Mouse (Mus musculus) MEL (cell line): ENCODE data around the gene Mgp. TPM values are rescaled to one million over a fixed set of nuclear protein-coding genes. Genes with fewer than 3 reads are reported as not detected.

ENCODE experiments used
- DNase-seq: peaks from one replicate; pipeline ENCODE4 v3.0.0; 2011; ENCODE audit warnings: low read depth, low spot score
- H3K27ac ChIP-seq: 2 replicates; pipeline ENCODE4 v1.5.1; 2012; ENCODE audit warnings: low read depth, mild to moderate bottlenecking, control low read depth, low read length, moderate library complexity; ENCODE audit not compliant: control insufficient read depth
- H3K27me3 ChIP-seq, 2 experiments: fragments of 150-350 bp in 1 of 2; sonication (generic) in 1 of 2; 2 replicates each; pipeline ENCODE4 v1.6.1; 2012; ENCODE audit warnings: low read length in 2 of 2, mild to moderate bottlenecking in 2 of 2, improper control_type of control experiment in 1 of 2, moderate library complexity in 1 of 2; ENCODE audit not compliant: insufficient read depth in 2 of 2, control insufficient read depth in 1 of 2
- H3K36me3 ChIP-seq, 2 experiments: 2 replicates each; pipeline ENCODE4 v1.6.1; 2012 to 2014; ENCODE audit warnings: low read length in 2 of 2, improper control_type of control experiment in 1 of 2, inconsistent platforms in 1 of 2, mild to moderate bottlenecking in 1 of 2; ENCODE audit not compliant: insufficient read depth in 2 of 2, control insufficient read depth in 1 of 2
- H3K4me1 ChIP-seq, 2 experiments: fragments of 150-350 bp in 1 of 2; sonication (generic) in 1 of 2; 2 replicates each; pipeline ENCODE4 v1.6.1; 2012; ENCODE audit warnings: low read length in 2 of 2, improper control_type of control experiment in 1 of 2, mild to moderate bottlenecking in 1 of 2; ENCODE audit not compliant: insufficient read depth in 2 of 2, control insufficient read depth in 1 of 2
- H3K4me3 ChIP-seq, 2 experiments: fragments of 150-350 bp in 1 of 2; sonication (generic) in 1 of 2; 2 replicates each; pipeline ENCODE4 v1.5.1; 2012; ENCODE audit warnings: low read depth in 2 of 2, low read length in 2 of 2, mild to moderate bottlenecking in 2 of 2, moderate library complexity in 2 of 2, control low read depth in 1 of 2, improper control_type of control experiment in 1 of 2; ENCODE audit not compliant: control insufficient read depth in 1 of 2, insufficient read depth in 1 of 2
- H3K79me2 ChIP-seq: 2 replicates; pipeline ENCODE4 v1.6.1; 2012; ENCODE audit warnings: mild to moderate bottlenecking, low read length, moderate library complexity; ENCODE audit not compliant: control insufficient read depth, poor library complexity, insufficient read depth
- H3K9ac ChIP-seq: 2 replicates; pipeline ENCODE4 v1.6.1; 2012; ENCODE audit warnings: low read depth, mild to moderate bottlenecking, control low read depth, low read length, moderate library complexity; ENCODE audit not compliant: control insufficient read depth, poor library complexity, severe bottlenecking
- H3K9me3 ChIP-seq: fragments of 150-350 bp; sonication (generic); replicated peaks from 2 replicates; pipeline ENCODE4 v1.6.1; 2012; ENCODE audit warnings: mild to moderate bottlenecking, low read length, improper control_type of control experiment, moderate library complexity; ENCODE audit not compliant: insufficient read depth
- CHD1 ChIP-seq: IDR thresholded peaks from 2 replicates; pipeline ENCODE4 v1.6.1; 2012; ENCODE audit warnings: low read depth, mild to moderate bottlenecking, inconsistent platforms, low read length, improper control_type of control experiment
- CHD2 ChIP-seq: IDR thresholded peaks from 2 replicates; pipeline ENCODE4 v1.6.1; 2011; ENCODE audit warnings: low read length, improper control_type of control experiment
- ELF1 ChIP-seq: IDR thresholded peaks from 2 replicates; pipeline ENCODE4 v1.6.1; 2014; ENCODE audit warnings: low read depth, mild to moderate bottlenecking, inconsistent platforms, low read length, improper control_type of control experiment, moderate library complexity
- ETS1 ChIP-seq: IDR thresholded peaks from 2 replicates; pipeline ENCODE4 v1.6.1; 2012; ENCODE audit warnings: low read depth, mild to moderate bottlenecking, inconsistent platforms, low read length, improper control_type of control experiment, moderate library complexity
- GATA1 ChIP-seq: IDR thresholded peaks from 2 replicates; pipeline ENCODE4 v1.6.1; 2011; ENCODE audit warnings: low read depth, low read length, improper control_type of control experiment
- KAT2A ChIP-seq: conservative IDR thresholded peaks from 2 replicates; pipeline ENCODE4 v1.6.1; 2012; ENCODE audit warnings: low read depth, low read length, improper control_type of control experiment, inconsistent platforms
- MAFK ChIP-seq: IDR thresholded peaks from 2 replicates; pipeline ENCODE4 v1.6.1; 2011; ENCODE audit warnings: low read depth, mild to moderate bottlenecking, low read length, improper control_type of control experiment, borderline replicate concordance
- MAX ChIP-seq: IDR thresholded peaks from 2 replicates; pipeline ENCODE4 v1.6.1; 2011; ENCODE audit warnings: low read length, improper control_type of control experiment
- MEF2A ChIP-seq: IDR thresholded peaks from 2 replicates; pipeline ENCODE4 v1.6.1; 2014; ENCODE audit warnings: low read depth, mild to moderate bottlenecking, inconsistent platforms, low read length, improper control_type of control experiment; ENCODE audit not compliant: poor library complexity, insufficient replicate concordance, severe bottlenecking; ENCODE audit errors: extremely low read depth
- MXI1 ChIP-seq: IDR thresholded peaks from 2 replicates; pipeline ENCODE4 v1.6.1; 2011; ENCODE audit warnings: mild to moderate bottlenecking, low read depth, low read length, improper control_type of control experiment
- MYB ChIP-seq: IDR thresholded peaks from 2 replicates; pipeline ENCODE4 v1.6.1; 2011; ENCODE audit warnings: mild to moderate bottlenecking, low read depth, low read length, improper control_type of control experiment
- NELFE ChIP-seq: IDR thresholded peaks from 2 replicates; pipeline ENCODE4 v1.6.1; 2011; ENCODE audit warnings: low read depth, low read length, improper control_type of control experiment
- NRF1 ChIP-seq: IDR thresholded peaks from 2 replicates; pipeline ENCODE4 v1.6.1; 2014; ENCODE audit warnings: low read depth, mild to moderate bottlenecking, inconsistent platforms, low read length, improper control_type of control experiment, moderate library complexity; ENCODE audit not compliant: poor library complexity, insufficient read depth, severe bottlenecking
- POLR2AphosphoS2 ChIP-seq: IDR thresholded peaks from 2 replicates; pipeline ENCODE4 v1.6.1; 2011; ENCODE audit warnings: low read length, improper control_type of control experiment
- RAD21 ChIP-seq: IDR thresholded peaks from 2 replicates; pipeline ENCODE4 v1.6.1; 2011; ENCODE audit warnings: mild to moderate bottlenecking, low read depth, low read length, improper control_type of control experiment
- SMC3 ChIP-seq: IDR thresholded peaks from 2 replicates; pipeline ENCODE4 v1.6.1; 2011; ENCODE audit warnings: low read depth, low read length, improper control_type of control experiment
- TBP ChIP-seq: IDR thresholded peaks from 2 replicates; pipeline ENCODE4 v1.8.0; 2011; ENCODE audit warnings: low read depth, low read length, improper control_type of control experiment
- ZC3H11A ChIP-seq: IDR thresholded peaks from 2 replicates; pipeline ENCODE4 v1.6.1; 2012; ENCODE audit warnings: low read depth, mild to moderate bottlenecking, inconsistent platforms, low read length, improper control_type of control experiment
- ZMIZ1 ChIP-seq: IDR thresholded peaks from 2 replicates; pipeline ENCODE4 v1.6.1; 2012; ENCODE audit warnings: low read depth, mild to moderate bottlenecking, inconsistent platforms, low read length, improper control_type of control experiment, moderate library complexity
- ZNF384 ChIP-seq: IDR thresholded peaks from 2 replicates; pipeline ENCODE4 v1.6.1; 2012; ENCODE audit warnings: low read depth, mild to moderate bottlenecking, inconsistent platforms, low read length, improper control_type of control experiment
- polyA plus RNA-seq, 2 experiments: library from polyadenylated mRNA; stranded (reverse) in 1 of 2; unstranded in 1 of 2; fragments of >175 nt in 1 of 2; fragments of >200 nt in 1 of 2; gene quantifications; 2 replicates each; pipeline versions ENCODE4 v1.2.1 to v1.2.4; 2012; ENCODE audit warnings: low replicate concordance in 2 of 2, low read depth in 1 of 2; ENCODE audit not compliant: insufficient read length in 2 of 2, insufficient read depth in 1 of 2, missing spikeins in 1 of 2
- total RNA-seq: library from RNA; depleted of rRNA; stranded (reverse); fragments of 300-350 nt; gene quantifications from 2 replicates; pipeline ENCODE4 v1.2.3, GENCODE M21; 2012

The Mgp gene
- total and polyA plus RNA-seq, 3 experiments = not detected

GRCm38 (mm10) chr6:136922871-136923270, 47.2 kb upstream of the Mgp start:
- no peak for DNase-seq
- Histone ChIP-seq H3K36me3 (peaks cover 0 to 4% of the 10 kb centered on the region in 2 experiments; a peak in 1 of 4 replicates), H3K9ac (no peak overlapping the region)

GRCm38 (mm10) chr6:136922080-136922479, 46.5 kb upstream of the Mgp start, which contains the start of gene Erp27:
Gene Erp27 (minus strand): TSS chr6:136922180.
- Histone ChIP-seq H3K27me3 (no peaks in the 10 kb centered on the region), H3K4me3 (no peak within 1 kb of the TSS), H3K36me3 (peaks cover 0 to 3% of the 10 kb centered on the region in 2 experiments; a peak in 1 of 4 replicates), H3K79me2 (no peaks in the 10 kb centered on the region), H3K27ac (no peak within 1 kb of the TSS), H3K9ac (no peak within 1 kb of the TSS), H3K4me1 (no peaks in the 10 kb centered on the region), H3K9me3 (no peaks in the 10 kb centered on the region)
- DNase-seq = no peak
- TF ChIP-seq NELFE = no peak
- TF ChIP-seq POLR2AphosphoS2 = 0 out of 2 replicates have a peak, but pooled peaks have one; percentile 15

More at GRCm38 (mm10) chr6:136922871-136923270, 47.2 kb upstream of the Mgp start:
- H3K79me2 ChIP-seq = no peaks in the 10 kb centered on the region
- H3K27ac ChIP-seq = no peak overlapping the region
- no peak for TF ChIP-seq MXI1
- TF ChIP-seq ZNF384 = no peak
- no peak for TF ChIP-seq RAD21
- no peak for TF ChIP-seq TBP
- no peak for TF ChIP-seq MAX
- TF ChIP-seq CHD2 = no peak
- no peak for TF ChIP-seq CHD1
- TF ChIP-seq ELF1 = no peak
- no peak for TF ChIP-seq MYB
- no peak for TF ChIP-seq KAT2A
- TF ChIP-seq MAFK = no peak
- H3K4me1 ChIP-seq = no peaks in the 10 kb centered on the region
- no peaks in the 10 kb centered on the region for H3K27me3 ChIP-seq
- H3K4me3 ChIP-seq = no peak overlapping the region
- H3K9me3 ChIP-seq = no peaks in the 10 kb centered on the region

GRCm38 (mm10) chr6:136921601-136922000, 46.0 kb upstream of the Mgp start:
- Histone ChIP-seq H3K36me3 (peaks cover 0 to 3% of the 10 kb centered on the region in 2 experiments; a peak in 1 of 4 replicates), H3K27ac (no peak overlapping the region), H3K79me2 (no peaks in the 10 kb centered on the region)

More at GRCm38 (mm10) chr6:136921601-136922000, 46.0 kb upstream of the Mgp start:
- Histone ChIP-seq H3K4me3 (no peak overlapping the region), H3K9me3 (no peaks in the 10 kb centered on the region), H3K4me1 (no peaks in the 10 kb centered on the region), H3K27me3 (no peaks in the 10 kb centered on the region), H3K9ac (no peak overlapping the region)
- TF ChIP-seq RAD21 (no peak), GATA1 (no peak), NRF1 (no peak), CHD1 (no peak), ZC3H11A (no peak), SMC3 (no peak), ETS1 (no peak), KAT2A (no peak), MEF2A (no peak), ZMIZ1 (no peak)
- DNase-seq = no peak
